Mouse (Mus musculus) natural killer cell, adult 2 months (primary cell): ENCODE data around the gene Tmem63a.

ENCODE experiments used
- DNase-seq, 2 experiments: peaks; one replicate each; pipeline ENCODE4 v3.0.0; 2022; ENCODE audit warnings: low spot score in 2 of 2

The Tmem63a gene

DNA sequence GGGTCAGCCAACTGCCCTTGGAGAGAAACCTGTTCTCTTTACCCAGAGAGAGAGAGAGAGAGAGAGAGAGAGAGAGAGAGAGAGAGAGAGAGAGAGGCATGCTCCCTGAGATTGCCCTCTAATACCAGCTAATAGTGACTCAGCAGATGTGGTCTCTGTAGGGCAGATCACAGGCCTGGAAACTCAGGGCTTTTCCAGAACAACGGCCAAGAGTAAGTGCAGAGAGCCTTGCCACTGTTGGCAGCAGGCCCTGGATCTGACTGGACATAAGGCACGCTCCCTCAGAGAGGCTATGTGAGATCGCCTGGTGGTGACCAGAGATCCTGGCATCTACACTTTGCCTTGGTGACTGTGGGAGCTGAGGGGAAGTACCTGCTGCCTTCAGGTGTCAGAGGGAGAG, 67.6 kb downstream of the Tmem63a start:
- DNase-seq = no peak

DNA sequence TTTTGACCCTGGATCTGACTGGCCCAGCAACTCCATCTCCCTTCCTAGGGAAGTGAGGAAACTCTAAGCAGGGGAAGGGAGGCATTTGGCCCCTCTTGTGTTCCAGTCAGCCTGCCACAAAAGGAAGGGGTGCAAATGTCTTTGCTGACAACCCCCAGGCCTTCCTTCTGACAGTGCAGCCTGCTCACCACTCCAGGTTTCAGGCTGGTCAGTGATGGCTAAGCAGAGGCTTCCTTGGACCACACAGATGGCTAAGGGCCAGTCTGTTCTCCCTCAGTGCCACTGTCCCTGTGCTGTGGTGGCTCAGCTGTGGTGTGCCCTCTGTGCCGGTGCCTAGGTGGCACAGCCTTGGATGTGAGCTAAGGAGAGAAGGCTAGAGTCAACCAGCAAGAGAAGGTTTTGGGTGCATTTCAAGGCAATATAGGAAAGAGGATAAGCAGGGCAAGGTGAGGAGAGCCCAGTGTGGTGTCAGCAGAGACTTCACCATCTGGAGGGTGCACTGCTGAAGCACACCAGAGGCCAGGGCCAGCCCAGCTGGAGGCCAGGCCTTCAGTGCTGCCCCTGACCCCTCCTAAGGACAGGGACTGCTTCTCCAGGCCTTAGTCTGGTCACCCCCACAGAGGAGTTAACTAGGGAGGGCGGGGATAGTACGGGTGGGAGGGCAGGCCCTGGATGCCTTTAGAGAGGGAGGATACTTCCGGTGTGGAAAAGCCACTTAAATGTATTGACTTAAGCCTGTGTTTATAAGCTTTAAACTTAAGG, 68.2 kb downstream of the Tmem63a start:
- no peak for DNase-seq

DNA sequence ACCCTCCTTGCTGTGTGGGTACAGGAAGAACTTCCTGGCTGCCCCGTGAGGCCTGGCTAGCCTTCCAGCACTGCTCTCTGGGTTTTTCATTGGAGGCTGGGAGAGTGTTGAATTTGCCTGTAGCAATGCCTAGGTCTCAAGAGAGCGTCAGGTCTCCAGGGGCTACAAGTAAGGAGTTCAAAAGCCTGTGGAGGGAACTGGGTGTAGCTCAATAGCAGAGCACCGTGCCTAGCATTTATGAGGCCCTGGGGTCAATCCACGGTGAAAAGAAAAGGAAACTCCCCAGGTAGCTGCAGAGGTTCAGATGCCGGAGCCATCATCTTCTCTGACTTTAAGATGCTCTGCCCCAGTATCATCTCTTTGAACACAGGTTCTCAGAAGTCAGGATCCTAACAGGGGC, 69.5 kb downstream of the Tmem63a start:
- no peak for DNase-seq

DNA sequence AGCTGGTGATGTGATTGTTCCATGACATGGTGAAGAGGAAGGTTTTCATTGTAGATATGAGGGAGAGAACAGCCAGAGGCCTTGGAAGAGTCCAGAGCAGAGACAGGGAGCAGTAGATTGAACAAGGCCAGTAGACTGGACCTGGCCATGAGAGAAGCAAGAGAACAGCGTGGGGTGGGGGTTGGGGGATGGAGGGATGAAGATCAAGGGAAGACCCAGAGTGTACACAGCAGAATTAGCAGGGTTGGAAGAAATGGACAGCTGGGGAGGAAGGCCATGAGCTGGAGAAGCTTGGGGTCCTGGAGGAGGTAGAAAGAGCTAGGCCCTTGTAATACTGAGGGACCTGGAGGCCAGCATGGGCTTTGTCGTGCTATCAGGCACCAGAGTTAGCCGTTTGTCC, 70.3 kb downstream of the Tmem63a start:
- no peak for DNase-seq

DNA sequence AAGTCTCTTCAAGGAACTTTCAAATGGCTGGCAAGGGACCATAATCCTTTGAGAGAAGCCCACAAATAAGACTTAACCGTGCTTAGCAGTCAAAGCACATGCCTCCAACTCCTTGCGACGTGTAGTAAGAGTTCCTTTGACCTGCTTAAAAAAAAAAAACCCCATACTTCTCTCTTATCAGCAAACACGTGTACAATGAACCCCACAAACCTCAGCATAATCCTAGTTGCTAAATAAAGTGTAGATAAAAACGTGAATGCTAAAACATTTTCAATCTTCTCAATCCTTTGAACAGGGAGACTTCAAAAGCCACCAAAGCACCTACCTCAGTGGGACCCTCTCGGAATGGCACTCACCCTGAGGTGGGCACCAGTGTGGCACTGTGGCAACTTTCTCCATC, 71.3 kb downstream of the Tmem63a start:
- DNase-seq = no peak

DNA sequence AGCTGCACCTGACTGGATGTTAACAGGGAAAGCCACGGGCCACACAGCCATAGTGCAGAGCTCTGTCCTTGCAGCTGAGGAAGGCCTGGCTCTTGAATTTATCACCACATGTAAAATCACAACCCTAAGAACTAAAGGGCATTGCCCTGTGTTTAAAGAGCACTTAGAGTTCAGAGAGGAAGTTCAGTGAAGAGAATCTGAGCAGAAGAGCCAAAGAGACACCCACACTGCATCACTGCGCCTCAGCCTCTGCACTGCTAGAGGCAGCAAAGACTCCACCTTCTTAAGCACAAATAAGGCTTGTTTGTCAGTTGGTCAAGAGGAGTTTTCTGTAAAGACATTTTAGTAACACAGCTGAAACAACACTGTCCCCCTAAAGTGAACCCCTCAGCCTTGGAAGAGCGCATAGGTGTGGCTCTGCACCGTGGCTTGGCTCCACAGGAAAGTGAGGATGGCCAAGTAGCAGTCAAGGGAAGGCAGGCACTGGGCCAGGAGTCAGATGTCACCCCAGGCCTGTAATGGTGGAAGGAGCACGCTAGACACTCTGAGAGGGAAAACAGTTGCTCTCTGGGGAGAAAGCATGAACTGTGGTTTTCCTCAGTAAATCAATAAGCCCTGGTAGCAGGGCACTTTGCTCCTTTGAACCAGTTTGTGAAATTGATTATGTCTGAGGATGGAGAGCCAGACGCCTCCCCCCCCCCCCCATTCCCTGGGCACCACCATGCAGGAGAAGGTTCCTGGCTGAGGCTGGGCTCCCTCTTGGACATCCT, 72.8 kb downstream of the Tmem63a start:
- no peak for DNase-seq

DNA sequence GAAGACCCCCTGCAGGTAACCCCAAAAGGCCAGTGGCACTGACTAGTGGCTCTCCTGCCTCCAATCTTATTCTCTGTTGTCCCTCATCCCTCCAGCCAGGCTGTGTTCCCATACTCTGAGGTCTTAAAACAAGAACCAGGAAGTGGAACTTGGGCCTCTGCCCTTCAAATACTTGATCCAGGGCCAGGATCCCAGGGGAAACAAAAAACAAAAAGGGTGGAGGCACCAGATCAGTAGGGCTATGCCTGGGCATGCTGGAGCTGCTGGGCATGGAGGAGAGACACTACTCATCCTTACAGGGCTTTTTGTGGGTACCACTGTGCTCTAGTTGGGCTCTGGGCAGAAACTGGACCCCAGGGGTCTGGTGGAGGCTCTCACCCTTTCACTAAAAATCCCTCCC, 73.4 kb downstream of the Tmem63a start:
- DNase-seq = no peak

DNA sequence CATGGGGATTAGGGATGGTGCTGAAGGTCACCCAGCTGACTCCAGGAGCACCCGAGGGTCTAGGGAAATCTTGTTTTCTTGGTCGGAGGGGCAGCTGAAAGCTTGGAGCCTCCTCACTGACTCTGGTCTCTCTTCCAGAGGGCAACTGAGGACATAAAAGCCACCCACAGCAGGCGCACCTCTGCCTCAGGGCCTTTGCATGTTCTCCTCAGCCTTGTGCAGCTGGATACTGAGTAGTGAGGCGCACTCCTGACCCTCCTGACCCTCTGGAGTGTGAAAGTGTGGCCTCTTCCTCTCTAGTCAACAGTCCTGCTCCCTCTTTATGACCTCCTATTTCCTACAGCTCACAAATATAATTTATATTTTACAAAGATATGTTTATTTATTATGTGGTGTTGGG, 73.9 kb downstream of the Tmem63a start:
- no peak for DNase-seq

DNA sequence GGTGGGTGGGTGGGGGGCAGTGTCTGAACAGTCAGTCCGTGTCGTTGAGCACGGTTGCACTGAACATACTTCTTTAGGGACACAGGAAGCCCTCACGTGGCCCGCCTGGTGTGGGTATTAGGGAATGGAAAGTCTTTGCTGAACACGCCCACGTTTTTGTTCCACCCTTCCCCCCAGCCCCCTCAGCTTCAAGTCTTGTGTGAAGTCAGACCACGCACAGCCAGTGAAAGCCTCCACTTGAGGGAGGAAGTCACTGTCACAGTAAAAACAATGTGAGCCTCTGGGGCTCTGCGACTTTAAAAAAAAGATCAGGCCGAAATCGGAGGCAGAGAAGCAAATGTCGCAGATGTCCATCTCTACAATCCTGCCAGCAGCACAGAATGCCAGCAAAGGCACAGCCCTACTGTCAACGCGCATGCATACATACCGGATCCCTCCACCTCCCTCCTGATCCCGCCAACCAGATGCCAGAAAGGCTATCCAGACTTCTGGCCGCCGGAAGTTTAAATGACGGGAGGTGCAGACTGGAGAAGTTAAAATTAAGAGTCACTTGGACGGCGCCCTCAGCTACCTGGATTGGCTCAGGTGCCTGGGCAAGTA, 74.5 kb downstream of the Tmem63a start:
- peak; percentile 10 to 55 for DNase-seq

DNA sequence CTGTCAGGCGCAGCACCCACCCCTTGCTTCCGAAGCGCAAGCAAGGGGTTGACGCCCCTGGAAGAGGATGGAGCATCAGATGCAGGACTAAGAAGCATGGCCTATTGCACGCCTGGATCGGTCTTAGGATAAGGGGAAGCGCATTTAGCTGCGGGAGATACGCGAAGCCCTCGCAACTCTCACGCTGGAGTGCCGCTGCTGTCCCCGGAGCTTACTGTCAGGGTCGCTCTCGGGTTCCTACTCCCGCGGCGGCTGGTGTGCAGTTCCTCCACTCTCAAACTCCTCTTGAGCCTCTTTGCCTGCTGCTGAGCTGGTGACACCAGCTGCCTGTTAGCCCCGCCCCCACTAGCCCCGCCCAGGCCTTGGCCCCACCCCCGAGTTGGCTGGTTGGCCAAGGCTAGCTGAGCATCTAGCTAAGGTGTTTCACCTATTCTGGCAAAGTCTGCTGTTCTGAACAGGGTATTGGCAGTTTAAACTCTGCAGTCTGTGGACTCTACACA, 75.1 kb downstream of the Tmem63a start:
- DNase-seq = peak; percentile 63 to 85

DNA sequence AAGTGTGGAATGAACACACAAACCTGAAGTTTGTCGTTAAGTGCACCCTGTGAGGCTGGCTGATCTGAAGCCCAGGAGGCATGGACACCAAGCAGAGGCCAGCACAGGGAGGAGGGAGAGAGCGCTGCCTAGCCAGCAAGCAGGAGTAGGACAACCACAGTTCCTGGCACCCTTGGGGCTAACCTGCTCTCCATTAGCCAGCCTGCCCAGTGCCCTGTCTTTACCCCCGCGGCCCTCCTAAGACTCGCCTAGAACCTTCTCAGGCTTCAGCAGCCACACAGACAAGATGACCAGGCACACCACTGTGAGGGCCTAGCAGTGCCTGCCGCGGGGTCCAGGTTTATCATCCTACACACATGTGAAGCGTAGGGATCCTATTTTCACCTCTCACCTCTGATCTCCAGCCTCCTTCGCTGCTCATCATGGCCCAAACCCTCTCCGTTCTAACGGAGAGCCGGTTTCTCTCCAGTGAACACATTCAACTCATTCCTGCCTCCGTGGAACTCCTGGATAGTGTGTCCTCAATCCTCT, 75.8 kb downstream of the Tmem63a start:
- DNase-seq = no peak

DNA sequence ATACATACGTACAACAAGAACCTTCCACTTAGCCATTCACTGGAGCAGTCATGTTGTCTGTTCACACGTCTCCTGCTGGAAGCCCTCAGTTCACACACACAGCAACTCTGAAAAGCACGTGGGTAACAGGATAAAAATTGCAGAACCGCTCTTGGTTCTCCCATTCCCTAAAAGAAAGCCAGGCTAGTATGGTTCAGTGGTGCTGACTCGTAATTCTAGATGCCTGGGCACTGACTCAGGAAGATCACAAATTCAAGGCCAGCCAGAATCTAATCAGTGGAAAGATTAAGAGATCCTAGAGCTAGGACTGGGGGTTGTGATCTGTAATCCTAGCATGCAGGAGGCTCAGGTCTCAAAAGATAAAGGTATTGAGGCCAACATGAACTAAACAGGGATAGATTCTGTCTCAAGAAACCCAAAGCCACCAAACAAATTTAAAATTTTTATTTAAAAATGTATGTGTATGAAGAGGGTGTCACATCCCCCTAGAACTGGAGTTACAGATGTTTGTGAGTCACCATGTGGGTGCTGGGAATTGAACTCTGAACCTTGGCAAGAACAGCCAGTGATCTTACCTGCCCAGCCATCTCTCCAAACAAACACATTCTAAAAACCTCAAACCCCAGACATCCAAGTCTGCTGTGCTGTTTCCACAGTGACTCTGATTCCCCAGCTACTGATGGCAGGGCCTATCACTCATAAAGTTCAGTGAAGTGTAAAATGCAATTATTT, 78.8 kb downstream of the Tmem63a start, which contains the start of gene Ephx1:
Gene Ephx1, minus strand, starts transcription at position 149 of the 732 bp plus-strand sequence.
- no peak for DNase-seq

DNA sequence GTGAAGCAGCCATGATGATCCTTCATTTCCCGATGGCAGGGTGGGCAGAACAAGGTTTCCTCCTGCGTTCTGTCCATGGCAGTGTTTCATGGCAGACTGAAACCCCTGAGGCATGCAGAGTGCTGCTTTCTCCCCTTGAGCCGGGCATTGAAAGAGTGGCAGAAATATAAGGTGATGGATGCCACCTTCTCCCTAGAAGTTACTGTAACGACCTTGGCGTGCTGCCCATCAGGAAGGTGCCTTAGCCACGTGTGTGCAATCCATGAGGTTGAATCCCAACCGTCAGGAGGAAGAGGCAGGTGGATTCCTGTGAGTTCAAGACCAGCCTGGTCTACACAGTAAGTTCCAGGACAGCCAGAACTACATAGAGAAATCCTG, 79.3 kb downstream of the Tmem63a start:
- DNase-seq = no peak

DNA sequence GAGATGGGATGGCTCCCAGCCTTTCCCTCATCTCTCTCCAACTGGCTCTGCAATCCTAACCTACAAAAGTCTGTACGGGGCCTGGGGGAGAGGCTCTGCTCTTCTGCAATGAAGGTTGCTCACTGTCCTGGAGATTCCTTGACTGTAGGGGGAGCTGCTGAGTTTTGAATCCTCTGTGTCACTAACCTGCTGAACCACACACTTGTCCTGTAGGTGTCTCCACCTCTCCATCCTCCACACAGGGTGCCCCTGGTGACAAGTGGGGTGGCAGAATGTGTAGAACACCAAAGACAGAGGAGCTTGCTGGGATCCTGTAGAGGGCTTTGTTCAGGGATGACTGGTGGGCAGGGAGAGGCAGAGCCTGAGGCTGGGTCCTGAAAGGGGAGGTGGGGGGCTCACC, 80.1 kb downstream of the Tmem63a start:
- peak; percentile 57 to 85 for DNase-seq
